Mouse (Mus musculus): Measurements from ENCODE around the gene Tmem165. TPM values are rescaled to one million over a fixed set of nuclear protein-coding genes. Genes with fewer than 3 reads are reported as not detected.

Tmem165 gene
- polyA plus RNA-seq, 1 experiment from 2014 or later = 88.0 TPM

- H3K4me2 ChIP-seq (ENCODE audit: low read depth) = no peak overlapping the region
- no peak overlapping the region for H3K4me3 ChIP-seq (ENCODE audit: low read depth, low read length)
- ATAC-seq (ENCODE audit: insufficient read depth, low FRiP score, low TSS enrichment) = no peak
- no peaks in the 10 kb centered on the region for H3K36me3 ChIP-seq (ENCODE audit: control insufficient read depth, insufficient read depth, low read length)
- no peaks in the 10 kb centered on the region for H3K9me3 ChIP-seq (ENCODE audit: control insufficient read depth, low read length)
- H3K27me3 ChIP-seq (ENCODE audit: control insufficient read depth, insufficient read depth, low read length) = no peaks in the 10 kb centered on the region
- no peak overlapping the region for H3K27ac ChIP-seq (ENCODE audit: low read depth, low read length)
- WGBS = 98% methylated on average over 4 of the region's 4 CpGs
- H3K4me1 ChIP-seq (ENCODE audit: control insufficient read depth, insufficient read depth, low read length) = no peaks in the 10 kb centered on the region
- no peak overlapping the region for H3K9ac ChIP-seq (ENCODE audit: low read length)
- DNase-seq (ENCODE audit: low spot score) = no peak
These were observed 60.2 kb downstream of the Tmem165 start for GRCm38 (mm10) chr5:76243929-76244328.

- H3K9ac ChIP-seq (ENCODE audit: low read length) = no peak overlapping the region
- H3K4me2 ChIP-seq (ENCODE audit: low read depth) = no peak overlapping the region
- no peaks in the 10 kb centered on the region for H3K4me1 ChIP-seq (ENCODE audit: control insufficient read depth, insufficient read depth, low read length)
- no peaks in the 10 kb centered on the region for H3K9me3 ChIP-seq (ENCODE audit: control insufficient read depth, low read length)
- H3K27ac ChIP-seq (ENCODE audit: low read depth, low read length) = no peak overlapping the region
- WGBS = 96% methylated on average over 10 of the region's 10 CpGs
- no peaks in the 10 kb centered on the region for H3K36me3 ChIP-seq (ENCODE audit: control insufficient read depth, insufficient read depth, low read length)
- no peak for ATAC-seq (ENCODE audit: insufficient read depth, low FRiP score, low TSS enrichment)
- no peaks in the 10 kb centered on the region for H3K27me3 ChIP-seq (ENCODE audit: control insufficient read depth, insufficient read depth, low read length)
- no peak for DNase-seq (ENCODE audit: low spot score)
- H3K4me3 ChIP-seq (ENCODE audit: low read depth, low read length) = no peak overlapping the region
These were observed 60.8 kb downstream of the Tmem165 start for GRCm38 (mm10) chr5:76244430-76244829.

GRCm38 (mm10) chr5:76245419-76245818, 61.7 kb downstream of the Tmem165 start:
- Histone ChIP-seq H3K27me3 (ENCODE audit: control insufficient read depth, insufficient read depth, low read length) (no peaks in the 10 kb centered on the region), H3K4me1 (ENCODE audit: control insufficient read depth, insufficient read depth, low read length) (no peaks in the 10 kb centered on the region), H3K4me3 (ENCODE audit: low read depth, low read length) (no peak overlapping the region), H3K9ac (ENCODE audit: low read length) (no peak overlapping the region), H3K4me2 (ENCODE audit: low read depth) (no peak overlapping the region), H3K9me3 (ENCODE audit: control insufficient read depth, low read length) (no peaks in the 10 kb centered on the region), H3K27ac (ENCODE audit: low read depth, low read length) (no peak overlapping the region), H3K36me3 (ENCODE audit: control insufficient read depth, insufficient read depth, low read length) (no peaks in the 10 kb centered on the region)
- no peak for ATAC-seq (ENCODE audit: insufficient read depth, low FRiP score, low TSS enrichment)
- WGBS = 88% methylated on average over 3 of the region's 3 CpGs
- no peak for DNase-seq (ENCODE audit: low spot score)

- no peaks in the 10 kb centered on the region for H3K9me3 ChIP-seq (ENCODE audit: control insufficient read depth, low read length)
- no peak for ATAC-seq (ENCODE audit: insufficient read depth, low FRiP score, low TSS enrichment)
These were observed 62.9 kb downstream of the Tmem165 start for GRCm38 (mm10) chr5:76246539-76246938.

GRCm38 (mm10) chr5:76250948-76251347, 67.3 kb downstream of the Tmem165 start:
- H3K27me3 ChIP-seq (ENCODE audit: control insufficient read depth, insufficient read depth, low read length) = no peaks in the 10 kb centered on the region
- no peaks in the 10 kb centered on the region for H3K9me3 ChIP-seq (ENCODE audit: control insufficient read depth, low read length)
- no peak overlapping the region for H3K27ac ChIP-seq (ENCODE audit: low read depth, low read length)
- DNase-seq (ENCODE audit: low spot score) = no peak
- no peak overlapping the region for H3K4me3 ChIP-seq (ENCODE audit: low read depth, low read length)
- ATAC-seq (ENCODE audit: insufficient read depth, low FRiP score, low TSS enrichment) = no peak
- no peaks in the 10 kb centered on the region for H3K4me1 ChIP-seq (ENCODE audit: control insufficient read depth, insufficient read depth, low read length)
- H3K36me3 ChIP-seq (ENCODE audit: control insufficient read depth, insufficient read depth, low read length) = no peaks in the 10 kb centered on the region
- H3K9ac ChIP-seq (ENCODE audit: low read length) = no peak overlapping the region
- 94% methylated on average over 3 of the region's 3 CpGs for WGBS
- H3K4me2 ChIP-seq (ENCODE audit: low read depth) = no peak overlapping the region

More at GRCm38 (mm10) chr5:76246539-76246938, 62.9 kb downstream of the Tmem165 start:
- Histone ChIP-seq H3K36me3 (ENCODE audit: control insufficient read depth, insufficient read depth, low read length) (no peaks in the 10 kb centered on the region), H3K4me3 (ENCODE audit: low read depth, low read length) (no peak overlapping the region), H3K4me1 (ENCODE audit: control insufficient read depth, insufficient read depth, low read length) (no peaks in the 10 kb centered on the region), H3K4me2 (ENCODE audit: low read depth) (no peak overlapping the region), H3K27me3 (ENCODE audit: control insufficient read depth, insufficient read depth, low read length) (no peaks in the 10 kb centered on the region), H3K27ac (ENCODE audit: low read depth, low read length) (no peak overlapping the region), H3K9ac (ENCODE audit: low read length) (no peak overlapping the region)
- DNase-seq (ENCODE audit: low spot score) = no peak

Other genes with a start within 250 kb of the Tmem165 start
- gene Kdr, start 205.4 kb upstream of the Tmem165 start, polyA plus RNA-seq (2014; fragmentation: Nextera tagmentation; extraction: Ambion mirVana) = 28.9 and 29.2 TPM in 2 replicates
- gene Srd5a3, start 43.6 kb upstream of the Tmem165 start, polyA plus RNA-seq (2014; fragmentation: Nextera tagmentation; extraction: Ambion mirVana) = 17.7 and 19.8 TPM in 2 replicates
- gene Clock, start 120.9 kb downstream of the Tmem165 start, polyA plus RNA-seq (2014; fragmentation: Nextera tagmentation; extraction: Ambion mirVana) = 12.3 and 12.7 TPM in 2 replicates
- gene Pdcl2, start 147.3 kb downstream of the Tmem165 start, polyA plus RNA-seq (2014; fragmentation: Nextera tagmentation; extraction: Ambion mirVana) = not detected in 2 replicates
- gene Nmu, start 179.9 kb downstream of the Tmem165 start, polyA plus RNA-seq (2014; fragmentation: Nextera tagmentation; extraction: Ambion mirVana) = not detected in 2 replicates

Measured in neural tube, embryonic 11.5 days (tissue).